Mouse (Mus musculus) myocyte (in vitro differentiated cells): Measurements from ENCODE around the gene Vps37b. TPM values are rescaled to one million over a fixed set of nuclear protein-coding genes. Genes with fewer than 3 reads are reported as not detected.

Experiments
- H3K27me3 ChIP-seq: one replicate; pipeline ENCODE4 v1.6.1; 2011; ENCODE audit not compliant: control insufficient read depth, insufficient read depth, insufficient read length
- H3K36me3 ChIP-seq: one replicate; pipeline ENCODE4 v1.6.1; 2011; ENCODE audit not compliant: control insufficient read depth, insufficient read depth
- H3K4me2 ChIP-seq: one replicate; pipeline ENCODE4 v1.6.1; 2011; ENCODE audit warnings: low read depth, control low read depth
- H3K4me3 ChIP-seq: one replicate; pipeline ENCODE4 v1.5.1; 2011; ENCODE audit warnings: mild to moderate bottlenecking, control low read depth, moderate library complexity
- H3K79me2 ChIP-seq: one replicate; pipeline ENCODE4 v1.6.1; 2011; ENCODE audit not compliant: control insufficient read depth, insufficient read depth
- H3ac ChIP-seq: one replicate; pipeline ENCODE4 v1.6.1; 2011; ENCODE audit not compliant: control insufficient read depth, insufficient read length
- CEBPB ChIP-seq: IDR thresholded peaks from 2 replicates; pipeline ENCODE4 v1.6.1; 2011; ENCODE audit warnings: mild to moderate bottlenecking, moderate library complexity; ENCODE audit not compliant: poor library complexity, insufficient read depth, severe bottlenecking
- E2F4 ChIP-seq: IDR thresholded peaks from one replicate; pipeline ENCODE4 v1.6.1; 2011; ENCODE audit warnings: mild to moderate bottlenecking, control low read depth, moderate library complexity; ENCODE audit not compliant: insufficient read depth
- MAX ChIP-seq: IDR thresholded peaks from one replicate; pipeline ENCODE4 v1.6.1; 2011; ENCODE audit warnings: low read depth, mild to moderate bottlenecking, control low read depth
- MYOD1 ChIP-seq, 3 experiments: IDR thresholded peaks; one replicate each; pipeline ENCODE4 v1.6.1; 2011; ENCODE audit warnings: control low read depth in 2 of 3, low read depth in 2 of 3, mild to moderate bottlenecking in 2 of 3, moderate library complexity in 1 of 3; ENCODE audit not compliant: insufficient read length in 2 of 3, control insufficient read depth in 1 of 3
- MYOG ChIP-seq, 3 experiments: IDR thresholded peaks; one replicate each; pipeline ENCODE4 v1.6.1; 2011; ENCODE audit warnings: control low read depth in 2 of 3, low read depth in 2 of 3, mild to moderate bottlenecking in 2 of 3; ENCODE audit not compliant: insufficient read length in 2 of 3, control insufficient read depth in 1 of 3, insufficient read depth in 1 of 3
- POLR2A ChIP-seq: IDR thresholded peaks from one replicate; pipeline ENCODE4 v1.6.1; 2011; ENCODE audit warnings: low read depth, mild to moderate bottlenecking, control low read depth, moderate library complexity; ENCODE audit not compliant: insufficient read length
- POLR2AphosphoS2 ChIP-seq: IDR thresholded peaks from one replicate; pipeline ENCODE4 v1.6.1; 2011; ENCODE audit warnings: low read depth, control low read depth; ENCODE audit not compliant: insufficient read length
- REST ChIP-seq: IDR thresholded peaks from one replicate; pipeline ENCODE4 v1.6.1; 2011; ENCODE audit warnings: mild to moderate bottlenecking, control low read depth, moderate library complexity; ENCODE audit not compliant: insufficient read depth, insufficient read length
- SRF ChIP-seq: IDR thresholded peaks from one replicate; pipeline ENCODE4 v1.6.1; 2011; ENCODE audit warnings: low read depth; ENCODE audit not compliant: control insufficient read depth, insufficient read length
- TCF12 ChIP-seq: IDR thresholded peaks from one replicate; pipeline ENCODE4 v1.6.1; 2011; ENCODE audit warnings: mild to moderate bottlenecking, control low read depth; ENCODE audit not compliant: poor library complexity, insufficient read depth, severe bottlenecking
- TCF3 ChIP-seq: IDR thresholded peaks from one replicate; pipeline ENCODE4 v1.6.1; 2011; ENCODE audit warnings: low read depth, control low read depth; ENCODE audit not compliant: insufficient read length
- USF1 ChIP-seq: IDR thresholded peaks from one replicate; pipeline ENCODE4 v1.6.1; 2011; ENCODE audit warnings: low read depth, mild to moderate bottlenecking, control low read depth, moderate library complexity
- polyA plus RNA-seq: library from polyadenylated mRNA; unstranded; fragments of >200 nt; fragmentation: generic; extraction: Trizol; gene quantifications from one replicate; pipeline ENCODE4 v1.2.1, GENCODE M21; 2012; ENCODE audit warnings: missing spikeins

Vps37b gene
- polyA plus RNA-seq, 1 experiment: 18.7 TPM

- TF ChIP-seq MYOG (IDR thresholded peaks at IDR 0.05; ENCODE audit: control insufficient read depth in 1 of 3, insufficient read depth in 1 of 3, insufficient read length in 2 of 3, low read depth in 2 of 3) (no peak), TCF12 (no peak), POLR2A (no peak), POLR2AphosphoS2 (no peak), E2F4 (no peak), USF1 (no peak), TCF3 (no peak), REST (no peak), SRF (no peak), MAX (no peak), MYOD1 (IDR thresholded peaks at IDR 0.05; ENCODE audit: control insufficient read depth in 1 of 3, insufficient read length in 2 of 3, low read depth in 2 of 3) (no peak), CEBPB (no peak)
These were observed 37.6 kb upstream of the Vps37b start for GRCm38 (mm10) chr5:124069657-124070056.

DNA sequence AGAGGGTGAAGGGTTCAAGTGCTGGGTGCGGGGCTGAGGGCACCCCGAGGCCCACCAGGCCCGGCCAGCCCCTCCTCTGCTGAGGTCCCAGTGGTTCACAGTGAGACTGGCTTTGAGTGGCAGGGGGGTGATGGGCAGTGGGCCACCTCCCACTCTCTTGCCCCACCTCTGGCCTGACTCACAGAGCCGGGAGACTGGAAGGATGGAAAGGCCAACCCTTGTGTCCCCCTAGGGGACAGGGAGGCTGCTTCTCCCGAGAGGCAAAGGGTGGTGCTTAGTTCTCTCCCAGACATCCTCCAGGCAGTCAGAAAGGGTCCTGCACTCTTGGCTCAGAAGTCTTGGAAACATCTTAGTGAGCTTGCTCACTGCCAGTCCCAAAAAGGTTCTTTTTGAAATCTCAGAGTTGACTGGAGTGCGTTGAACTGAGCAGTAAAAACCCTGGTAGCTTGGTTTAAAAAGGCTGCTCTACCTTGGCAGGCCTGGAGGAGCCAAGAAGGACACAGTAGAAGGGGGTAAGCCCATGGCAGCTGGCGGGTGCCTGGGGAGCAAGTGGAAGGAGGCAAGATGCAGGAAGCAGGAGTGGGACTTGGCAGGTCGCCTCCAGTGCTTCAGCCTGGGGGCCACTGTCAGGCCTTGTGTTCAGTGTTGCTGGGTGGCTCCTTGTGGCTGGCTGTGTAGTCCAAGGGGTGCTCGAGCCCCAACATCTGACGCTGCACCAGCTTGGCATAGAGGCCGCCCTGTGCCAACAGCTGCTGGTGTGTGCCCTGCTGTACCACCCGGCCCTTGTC, 30.2 kb upstream of the Vps37b start:
- no peaks in the 10 kb centered on the region for H3K36me3 ChIP-seq
- no peak overlapping the region for H3K4me2 ChIP-seq
- H3K79me2 ChIP-seq: no peaks in the 10 kb centered on the region
- no peaks in the 10 kb centered on the region for H3K27me3 ChIP-seq
- no peak overlapping the region for H3ac ChIP-seq
- no peak overlapping the region for H3K4me3 ChIP-seq
- TF ChIP-seq TCF3: no peak
- no peak for TF ChIP-seq REST
- TF ChIP-seq MYOD1 (IDR thresholded peaks at IDR 0.05; ENCODE audit: control insufficient read depth in 1 of 3, insufficient read length in 2 of 3, low read depth in 2 of 3): no peak
- no peak for TF ChIP-seq E2F4
- no peak for TF ChIP-seq POLR2AphosphoS2
- TF ChIP-seq MAX: no peak
- no peak for TF ChIP-seq CEBPB
- TF ChIP-seq POLR2A: no peak
- TF ChIP-seq MYOG (IDR thresholded peaks at IDR 0.05; ENCODE audit: control insufficient read depth in 1 of 3, insufficient read depth in 1 of 3, insufficient read length in 2 of 3, low read depth in 2 of 3): no peak
- no peak for TF ChIP-seq TCF12
- TF ChIP-seq SRF: no peak
- no peak for TF ChIP-seq USF1

More at GRCm38 (mm10) chr5:124069657-124070056, 37.6 kb upstream of the Vps37b start:
- H3K36me3 ChIP-seq: no peaks in the 10 kb centered on the region
- no peak overlapping the region for H3K4me2 ChIP-seq
- H3K27me3 ChIP-seq: no peaks in the 10 kb centered on the region
- H3K79me2 ChIP-seq: no peaks in the 10 kb centered on the region
- no peak overlapping the region for H3ac ChIP-seq
- H3K4me3 ChIP-seq: no peak overlapping the region

DNA sequence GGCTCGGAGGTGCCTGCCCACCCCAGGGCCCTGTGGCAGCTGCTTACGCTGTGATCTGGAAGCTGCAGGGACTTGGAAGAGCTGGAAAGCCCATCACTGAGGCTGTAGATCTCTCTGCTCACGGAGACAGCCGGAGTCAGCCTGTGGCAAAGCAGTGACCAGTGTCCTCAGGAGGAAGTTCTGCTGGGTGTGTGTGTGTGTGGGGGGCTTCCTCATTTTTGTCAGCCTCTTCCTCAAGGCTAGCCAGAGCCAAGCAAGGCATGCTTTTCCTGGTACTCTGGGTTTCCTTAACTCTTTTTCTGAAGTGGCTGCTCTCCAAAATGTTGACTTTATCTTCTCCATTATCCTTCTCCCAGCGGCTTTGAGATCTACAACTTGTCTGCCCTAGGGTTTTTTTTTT, 27.6 kb upstream of the Vps37b start:
- Histone ChIP-seq H3K4me3 (no peak overlapping the region), H3K36me3 (no peaks in the 10 kb centered on the region), H3ac (no peak overlapping the region), H3K4me2 (no peak overlapping the region), H3K79me2 (no peaks in the 10 kb centered on the region), H3K27me3 (no peaks in the 10 kb centered on the region)
- no peak for TF ChIP-seq MAX
- TF ChIP-seq POLR2AphosphoS2: no peak
- no peak for TF ChIP-seq REST
- no peak for TF ChIP-seq MYOG (IDR thresholded peaks at IDR 0.05; ENCODE audit: control insufficient read depth in 1 of 3, insufficient read depth in 1 of 3, insufficient read length in 2 of 3, low read depth in 2 of 3)
- no peak for TF ChIP-seq POLR2A
- TF ChIP-seq TCF3: no peak
- no peak for TF ChIP-seq TCF12
- no peak for TF ChIP-seq USF1
- no peak for TF ChIP-seq SRF

DNA sequence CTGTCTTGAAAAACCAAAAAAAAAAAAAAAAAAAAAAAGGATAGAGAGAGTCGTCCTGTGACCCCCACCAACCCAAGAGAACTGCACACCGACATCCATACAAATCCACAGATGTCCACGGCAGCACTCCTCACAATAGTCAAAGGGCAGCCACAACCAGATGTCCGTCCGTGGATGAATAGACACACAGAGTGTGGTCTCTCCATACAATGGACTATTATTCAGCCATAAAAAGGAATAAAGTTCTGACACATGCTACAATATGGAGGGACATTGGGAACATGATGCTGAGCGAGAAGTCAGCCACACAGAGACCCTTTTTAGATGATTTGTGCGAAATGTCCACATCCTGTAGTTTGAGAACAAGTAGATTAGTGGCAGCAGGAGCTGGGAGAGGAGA, 26.7 kb upstream of the Vps37b start:
- Histone ChIP-seq H3K4me2 (no peak overlapping the region), H3K36me3 (no peaks in the 10 kb centered on the region), H3K27me3 (no peaks in the 10 kb centered on the region), H3K79me2 (no peaks in the 10 kb centered on the region), H3K4me3 (no peak overlapping the region), H3ac (no peak overlapping the region)
- TF ChIP-seq E2F4: no peak
- no peak for TF ChIP-seq MYOD1 (IDR thresholded peaks at IDR 0.05; ENCODE audit: control insufficient read depth in 1 of 3, insufficient read length in 2 of 3, low read depth in 2 of 3)
- TF ChIP-seq SRF: no peak
- no peak for TF ChIP-seq POLR2A

DNA sequence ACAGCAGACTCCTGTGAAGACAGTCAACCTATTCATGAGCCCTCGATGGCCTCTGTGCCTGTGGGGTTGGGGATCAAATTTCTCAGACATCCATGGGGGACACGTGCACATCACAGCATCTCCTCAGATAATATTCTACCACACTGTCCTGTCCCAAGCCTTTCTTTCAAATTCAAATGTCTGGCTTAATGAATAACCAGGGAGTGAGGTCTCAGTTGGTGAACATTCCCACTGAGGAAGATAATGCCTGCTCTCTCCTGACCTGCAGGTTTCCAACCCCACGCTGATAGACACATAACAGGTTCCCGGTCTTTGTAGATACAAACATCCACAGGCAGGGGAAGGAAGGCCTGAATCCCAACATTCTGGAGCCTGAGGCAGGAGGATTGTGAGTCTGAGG, 24.9 kb upstream of the Vps37b start:
- no peak overlapping the region for H3K4me3 ChIP-seq
- no peaks in the 10 kb centered on the region for H3K36me3 ChIP-seq
- no peak overlapping the region for H3ac ChIP-seq
- TF ChIP-seq REST (no peak), MYOD1 (IDR thresholded peaks at IDR 0.05; ENCODE audit: control insufficient read depth in 1 of 3, insufficient read length in 2 of 3, low read depth in 2 of 3) (no peak), CEBPB (no peak), TCF3 (no peak), E2F4 (no peak), USF1 (no peak)
- H3K27me3 ChIP-seq: no peaks in the 10 kb centered on the region
- no peaks in the 10 kb centered on the region for H3K79me2 ChIP-seq
- no peak overlapping the region for H3K4me2 ChIP-seq
